Mouse (Mus musculus): Measurements from ENCODE around the gene Pqlc2. TPM values are rescaled to one million over a fixed set of nuclear protein-coding genes. Genes with fewer than 3 reads are reported as not detected.
A peak's percentile ranks its signal among the peaks of the same experiment; 100 is the strongest.

The Pqlc2 gene
- polyA plus RNA-seq (2014; fragmentation: Nextera tagmentation; extraction: Ambion mirVana), result 8.0 and 8.3 TPM in 2 replicates

DNA sequence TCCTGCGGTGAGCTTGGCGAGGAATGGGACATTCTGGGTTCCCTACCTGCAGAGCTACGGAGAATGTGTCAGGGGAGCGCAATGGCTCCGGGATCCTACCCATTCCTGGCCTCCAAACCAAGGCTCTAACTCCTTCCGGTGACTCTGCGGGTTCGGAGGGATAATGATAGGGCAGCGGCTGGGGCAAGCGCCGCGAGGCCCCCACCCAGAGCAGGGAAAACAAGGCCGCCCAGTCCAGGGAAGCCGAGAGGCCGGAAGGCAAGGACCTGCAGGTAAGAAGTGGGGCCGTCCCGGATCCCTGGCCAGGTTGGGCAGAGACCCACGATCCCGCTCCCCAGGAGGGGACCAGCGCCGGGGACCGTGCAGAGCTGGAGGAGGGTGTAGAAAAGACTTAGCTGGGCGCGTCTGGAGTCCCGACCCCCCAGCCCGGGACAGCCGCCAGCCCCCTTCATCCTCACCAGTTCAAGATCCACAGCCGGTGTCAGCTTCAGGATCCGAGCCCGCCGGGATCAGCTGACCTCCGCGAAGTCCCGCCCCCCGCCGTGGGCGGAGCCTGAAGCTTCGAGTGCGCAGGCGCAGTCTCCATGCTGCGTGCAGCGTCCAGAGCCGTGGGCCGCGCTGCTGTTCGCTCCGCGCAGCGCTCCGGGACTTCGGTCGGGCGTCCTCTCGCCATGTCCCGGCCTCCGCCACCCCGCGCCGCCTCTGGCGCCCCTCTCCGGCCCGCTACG, at the start of gene Pqlc2, which contains the start of gene Akr7a5:
Pqlc2 (minus strand) TSS at position 538 of the 728 bp plus-strand sequence.
Akr7a5 (plus strand) TSS at position 574 of the 728 bp plus-strand sequence.
- H3K9ac ChIP-seq (ENCODE audit: low read length), result peak within 1 kb of the TSS; percentile 93
- peaks cover 8 to 16% of the 10 kb centered on the region in 2 experiments for H3K4me1 ChIP-seq (ENCODE audit: control insufficient read depth in 2 of 2, insufficient read depth in 2 of 2, low read length in 2 of 2)
- no peaks in the 10 kb centered on the region for H3K27me3 ChIP-seq (ENCODE audit: control insufficient read depth, insufficient read depth, low read length)
- peaks cover 18% of the 10 kb centered on the region for H3K36me3 ChIP-seq (ENCODE audit: control insufficient read depth, insufficient read depth, low read length)
- peak within 1 kb of the TSS; percentile 99 for H3K4me2 ChIP-seq (ENCODE audit: low read length)
- ATAC-seq (ENCODE audit: insufficient number of reproducible peaks, insufficient read depth, low FRiP score, low read depth), result peak; percentile 86
- peak within 1 kb of the TSS; percentile 77 to 89 for H3K4me3 ChIP-seq (ENCODE audit: control insufficient read depth in 1 of 2, insufficient read depth in 1 of 2, low read depth in 1 of 2, low read length in 2 of 2)
- peak within 1 kb of the TSS; percentile 26 to 59; a peak in 3 of 4 replicates for H3K27ac ChIP-seq (replicated peaks in 1 of 2; ENCODE audit: control insufficient read depth in 1 of 2, insufficient read depth in 1 of 2, low read depth in 2 of 2, low read length in 2 of 2)
- under 1% methylated on average over 62 of the region's 63 CpGs for whole genome bisulfite sequencing
- no peaks in the 10 kb centered on the region for H3K9me3 ChIP-seq (ENCODE audit: control insufficient read depth, low read length)

DNA sequence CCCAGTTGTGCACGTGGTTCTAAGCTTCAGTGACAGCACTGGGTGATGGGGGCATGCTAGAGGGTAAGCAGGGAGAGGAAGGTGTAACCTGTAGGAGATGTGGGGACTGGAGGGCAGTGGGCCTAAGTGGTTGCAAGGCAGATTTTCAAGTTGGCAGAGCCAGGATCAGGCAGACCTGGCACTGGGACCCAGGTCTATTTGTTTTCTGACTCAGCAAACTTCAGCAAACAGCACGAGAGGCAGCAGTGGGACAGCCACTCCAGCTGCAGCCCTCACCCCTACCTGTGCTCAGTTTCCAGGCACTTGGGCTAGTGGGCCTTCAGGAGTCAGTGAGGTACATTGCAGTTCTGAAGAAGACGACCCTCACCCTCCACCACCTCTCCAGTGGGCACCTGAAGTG, 46.7 kb upstream of the Pqlc2 start:
- Histone ChIP-seq H3K27ac (replicated peaks in 1 of 2; ENCODE audit: control insufficient read depth in 1 of 2, insufficient read depth in 1 of 2, low read depth in 2 of 2, low read length in 2 of 2) (no peak overlapping the region), H3K36me3 (ENCODE audit: control insufficient read depth, insufficient read depth, low read length) (peaks cover 80% of the 10 kb centered on the region), H3K4me3 (ENCODE audit: control insufficient read depth in 1 of 2, insufficient read depth in 1 of 2, low read depth in 1 of 2, low read length in 2 of 2) (no peak overlapping the region), H3K27me3 (ENCODE audit: control insufficient read depth, insufficient read depth, low read length) (no peaks in the 10 kb centered on the region), H3K9me3 (ENCODE audit: control insufficient read depth, low read length) (no peaks in the 10 kb centered on the region), H3K4me1 (ENCODE audit: control insufficient read depth in 2 of 2, insufficient read depth in 2 of 2, low read length in 2 of 2) (peaks cover 2 to 4% of the 10 kb centered on the region in 2 experiments; a peak in 1 of 4 replicates), H3K9ac (ENCODE audit: low read length) (no peak overlapping the region), H3K4me2 (ENCODE audit: low read length) (no peak overlapping the region)
- WGBS, result 88% methylated on average over 3 of the region's 3 CpGs
- no peak for ATAC-seq (ENCODE audit: insufficient number of reproducible peaks, insufficient read depth, low FRiP score, low read depth)

DNA sequence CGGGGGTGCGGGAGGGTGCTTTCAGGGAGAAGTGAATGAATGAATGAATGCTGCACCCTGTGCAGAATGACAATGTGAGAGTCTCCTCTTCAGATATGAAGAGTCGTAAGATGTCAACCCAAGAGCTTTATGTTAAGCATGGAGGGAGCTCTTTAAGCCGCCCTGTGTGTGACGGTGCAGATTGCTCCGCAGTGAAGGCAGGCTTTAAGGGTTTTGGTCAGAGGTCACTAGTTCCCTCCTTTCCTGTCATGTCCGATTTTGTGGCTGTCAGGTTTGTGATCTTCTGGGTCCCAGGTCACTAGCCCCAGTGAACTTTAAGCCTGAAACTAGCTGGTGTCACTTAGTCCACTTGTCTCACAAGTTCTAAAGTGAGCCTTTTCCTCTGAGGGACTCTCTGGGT, 42.3 kb upstream of the Pqlc2 start:
- Histone ChIP-seq H3K4me3 (ENCODE audit: control insufficient read depth in 1 of 2, insufficient read depth in 1 of 2, low read depth in 1 of 2, low read length in 2 of 2) (peak overlapping the region; percentile 56 to 89), H3K27me3 (ENCODE audit: control insufficient read depth, insufficient read depth, low read length) (no peaks in the 10 kb centered on the region), H3K9me3 (ENCODE audit: control insufficient read depth, low read length) (no peaks in the 10 kb centered on the region), H3K4me2 (ENCODE audit: low read length) (peak overlapping the region; percentile 98), H3K27ac (replicated peaks in 1 of 2; ENCODE audit: control insufficient read depth in 1 of 2, insufficient read depth in 1 of 2, low read depth in 2 of 2, low read length in 2 of 2) (peak overlapping the region in 1 of 2 experiments; percentile 98; a peak in 2 of 4 replicates), H3K4me1 (ENCODE audit: control insufficient read depth in 2 of 2, insufficient read depth in 2 of 2, low read length in 2 of 2) (peaks cover 10 to 15% of the 10 kb centered on the region in 2 experiments), H3K36me3 (ENCODE audit: control insufficient read depth, insufficient read depth, low read length) (peaks cover 59% of the 10 kb centered on the region), H3K9ac (ENCODE audit: low read length) (peak overlapping the region; percentile 95)
- ATAC-seq (ENCODE audit: insufficient number of reproducible peaks, insufficient read depth, low FRiP score, low read depth), result no peak
- whole genome bisulfite sequencing, result 0% methylated on average over 7 of the region's 7 CpGs

DNA sequence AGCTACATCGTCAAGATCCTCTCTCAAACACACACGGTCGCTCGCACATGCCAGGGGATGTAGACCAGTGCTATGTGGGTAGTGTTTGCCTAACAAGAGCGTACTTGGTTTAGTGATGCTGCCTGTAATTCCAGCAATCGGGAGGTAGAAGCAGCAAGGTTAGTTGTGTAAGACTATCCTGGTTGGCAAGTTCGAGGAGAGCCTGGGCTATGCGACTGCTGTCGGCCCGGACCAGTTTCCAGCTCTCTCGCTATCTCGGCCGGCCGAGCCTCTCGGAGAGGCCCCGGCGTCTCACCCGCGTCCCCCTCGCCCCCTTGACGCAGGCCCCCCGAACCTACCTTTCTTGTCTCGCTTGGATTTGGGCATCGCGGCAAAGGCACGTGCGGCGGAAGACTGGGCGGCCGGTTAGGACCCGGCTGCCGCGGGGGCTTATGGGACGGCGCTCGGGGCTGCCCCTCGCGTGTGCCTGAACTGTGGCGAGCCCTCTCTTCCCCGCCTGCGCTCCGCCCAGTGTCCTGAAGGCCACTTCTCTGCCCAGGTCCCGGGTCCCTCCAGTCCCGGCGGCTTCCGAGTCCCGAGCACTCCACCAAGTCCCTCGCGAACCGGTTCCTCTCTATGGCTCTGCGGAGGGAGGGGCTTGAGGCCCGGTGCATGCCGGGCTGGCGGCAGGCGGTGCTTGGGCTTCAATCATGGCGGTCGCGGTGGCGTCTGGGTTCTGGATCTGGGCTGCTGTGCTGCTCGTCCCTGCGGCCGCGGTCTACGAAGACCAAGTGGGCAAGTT, 41.6 kb upstream of the Pqlc2 start, which contains the start of the genes Mrto4, Emc1 and Ubr4:
Mrto4 (minus strand) TSS at position 646 of the 781 bp plus-strand sequence.
Emc1 (plus strand) TSS at position 657 of the 781 bp plus-strand sequence.
Ubr4 (plus strand) TSS at position 679 of the 781 bp plus-strand sequence.
- Histone ChIP-seq H3K4me1 (ENCODE audit: control insufficient read depth in 2 of 2, insufficient read depth in 2 of 2, low read length in 2 of 2) (peaks cover 10 to 15% of the 10 kb centered on the region in 2 experiments), H3K27ac (replicated peaks in 1 of 2; ENCODE audit: control insufficient read depth in 1 of 2, insufficient read depth in 1 of 2, low read depth in 2 of 2, low read length in 2 of 2) (peak within 1 kb of the TSS; percentile 96 to 98), H3K4me2 (ENCODE audit: low read length) (peak within 1 kb of the TSS; percentile 98), H3K4me3 (ENCODE audit: control insufficient read depth in 1 of 2, insufficient read depth in 1 of 2, low read depth in 1 of 2, low read length in 2 of 2) (peak within 1 kb of the TSS; percentile 56 to 89), H3K27me3 (ENCODE audit: control insufficient read depth, insufficient read depth, low read length) (no peaks in the 10 kb centered on the region), H3K9me3 (ENCODE audit: control insufficient read depth, low read length) (no peaks in the 10 kb centered on the region), H3K9ac (ENCODE audit: low read length) (peak within 1 kb of the TSS; percentile 95), H3K36me3 (ENCODE audit: control insufficient read depth, insufficient read depth, low read length) (peaks cover 59% of the 10 kb centered on the region)
- peak; percentile 89 for ATAC-seq (ENCODE audit: insufficient number of reproducible peaks, insufficient read depth, low FRiP score, low read depth)
- 0% methylated on average over 63 of the region's 64 CpGs for WGBS

DNA sequence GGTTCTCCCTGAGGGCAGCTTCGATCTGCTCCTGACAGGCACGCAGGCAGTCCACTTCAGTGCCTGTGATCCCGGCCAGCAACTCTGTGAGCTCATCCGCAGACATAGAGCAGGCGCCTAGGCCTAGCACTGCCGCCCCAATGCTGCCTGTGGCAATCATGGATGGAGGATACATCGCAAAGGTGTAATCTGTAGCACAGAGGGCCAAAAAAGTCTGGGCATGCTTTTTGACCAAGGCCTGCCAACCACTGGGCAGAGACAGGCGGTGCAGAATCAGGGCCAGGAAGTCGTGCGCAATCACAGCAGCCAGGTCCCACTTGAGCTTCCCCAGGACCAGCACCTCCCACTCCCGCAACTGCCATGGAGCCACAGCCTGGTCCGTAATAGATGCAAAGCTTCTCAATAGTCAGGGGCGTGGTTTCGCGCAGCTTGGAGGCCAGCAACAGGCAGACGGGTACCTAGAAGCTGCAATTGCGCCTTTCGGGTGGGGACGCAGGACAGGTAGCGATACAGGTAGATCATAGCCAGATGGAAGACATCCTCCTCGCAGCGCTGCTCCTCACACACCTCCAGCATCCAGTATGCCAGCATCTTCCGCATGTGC, 35.0 kb upstream of the Pqlc2 start:
- Histone ChIP-seq H3K9me3 (ENCODE audit: control insufficient read depth, low read length) (no peaks in the 10 kb centered on the region), H3K4me2 (ENCODE audit: low read length) (no peak overlapping the region), H3K9ac (ENCODE audit: low read length) (no peak overlapping the region), H3K4me3 (ENCODE audit: control insufficient read depth in 1 of 2, insufficient read depth in 1 of 2, low read depth in 1 of 2, low read length in 2 of 2) (no peak overlapping the region), H3K4me1 (ENCODE audit: control insufficient read depth in 2 of 2, insufficient read depth in 2 of 2, low read length in 2 of 2) (no peaks in the 10 kb centered on the region; a peak in 1 of 4 replicates), H3K36me3 (ENCODE audit: control insufficient read depth, insufficient read depth, low read length) (peaks cover 49% of the 10 kb centered on the region), H3K27ac (replicated peaks in 1 of 2; ENCODE audit: control insufficient read depth in 1 of 2, insufficient read depth in 1 of 2, low read depth in 2 of 2, low read length in 2 of 2) (no peak overlapping the region), H3K27me3 (ENCODE audit: control insufficient read depth, insufficient read depth, low read length) (no peaks in the 10 kb centered on the region)
- ATAC-seq (ENCODE audit: insufficient number of reproducible peaks, insufficient read depth, low FRiP score, low read depth), result no peak
- WGBS, result 80% methylated on average over 23 of the region's 23 CpGs

DNA sequence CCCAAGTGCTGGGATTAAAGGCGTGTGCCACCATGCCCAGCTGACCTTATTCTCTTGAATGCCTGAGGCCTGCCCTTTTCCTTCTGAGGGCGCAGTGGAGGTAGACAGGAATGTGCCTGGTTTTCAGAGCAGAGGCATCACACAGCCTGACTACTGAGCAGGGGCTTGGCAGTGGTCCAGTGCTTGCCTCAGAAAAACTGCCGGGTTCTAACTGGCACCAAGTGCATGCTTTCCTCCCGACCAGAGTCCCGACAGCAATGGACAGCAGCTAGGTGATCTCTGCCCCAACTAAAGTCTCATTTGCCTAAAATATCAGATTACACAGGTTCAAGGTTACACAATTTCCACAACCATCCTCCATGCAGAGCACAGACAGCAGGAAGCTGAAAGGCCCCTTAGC, 33.2 kb upstream of the Pqlc2 start:
- Histone ChIP-seq H3K36me3 (ENCODE audit: control insufficient read depth, insufficient read depth, low read length) (peaks cover 35% of the 10 kb centered on the region), H3K27me3 (ENCODE audit: control insufficient read depth, insufficient read depth, low read length) (no peaks in the 10 kb centered on the region), H3K4me2 (ENCODE audit: low read length) (no peak overlapping the region), H3K27ac (replicated peaks in 1 of 2; ENCODE audit: control insufficient read depth in 1 of 2, insufficient read depth in 1 of 2, low read depth in 2 of 2, low read length in 2 of 2) (no peak overlapping the region), H3K9me3 (ENCODE audit: control insufficient read depth, low read length) (no peaks in the 10 kb centered on the region), H3K9ac (ENCODE audit: low read length) (no peak overlapping the region), H3K4me3 (ENCODE audit: control insufficient read depth in 1 of 2, insufficient read depth in 1 of 2, low read depth in 1 of 2, low read length in 2 of 2) (no peak overlapping the region), H3K4me1 (ENCODE audit: control insufficient read depth in 2 of 2, insufficient read depth in 2 of 2, low read length in 2 of 2) (no peaks in the 10 kb centered on the region; a peak in 1 of 4 replicates)
- no peak for ATAC-seq (ENCODE audit: insufficient number of reproducible peaks, insufficient read depth, low FRiP score, low read depth)
- WGBS, result 35% methylated on average over 5 of the region's 5 CpGs

All from heart, embryonic 14.5 days (tissue).